Mouse (Mus musculus): ENCODE results near the gene Gm8281.
"Not testable (repeated sequence)": the region's sequence is repeated elsewhere in the genome, so short reads cannot be mapped to it uniquely, and the experiment has no call there.

Gene Gm8281

DNA sequence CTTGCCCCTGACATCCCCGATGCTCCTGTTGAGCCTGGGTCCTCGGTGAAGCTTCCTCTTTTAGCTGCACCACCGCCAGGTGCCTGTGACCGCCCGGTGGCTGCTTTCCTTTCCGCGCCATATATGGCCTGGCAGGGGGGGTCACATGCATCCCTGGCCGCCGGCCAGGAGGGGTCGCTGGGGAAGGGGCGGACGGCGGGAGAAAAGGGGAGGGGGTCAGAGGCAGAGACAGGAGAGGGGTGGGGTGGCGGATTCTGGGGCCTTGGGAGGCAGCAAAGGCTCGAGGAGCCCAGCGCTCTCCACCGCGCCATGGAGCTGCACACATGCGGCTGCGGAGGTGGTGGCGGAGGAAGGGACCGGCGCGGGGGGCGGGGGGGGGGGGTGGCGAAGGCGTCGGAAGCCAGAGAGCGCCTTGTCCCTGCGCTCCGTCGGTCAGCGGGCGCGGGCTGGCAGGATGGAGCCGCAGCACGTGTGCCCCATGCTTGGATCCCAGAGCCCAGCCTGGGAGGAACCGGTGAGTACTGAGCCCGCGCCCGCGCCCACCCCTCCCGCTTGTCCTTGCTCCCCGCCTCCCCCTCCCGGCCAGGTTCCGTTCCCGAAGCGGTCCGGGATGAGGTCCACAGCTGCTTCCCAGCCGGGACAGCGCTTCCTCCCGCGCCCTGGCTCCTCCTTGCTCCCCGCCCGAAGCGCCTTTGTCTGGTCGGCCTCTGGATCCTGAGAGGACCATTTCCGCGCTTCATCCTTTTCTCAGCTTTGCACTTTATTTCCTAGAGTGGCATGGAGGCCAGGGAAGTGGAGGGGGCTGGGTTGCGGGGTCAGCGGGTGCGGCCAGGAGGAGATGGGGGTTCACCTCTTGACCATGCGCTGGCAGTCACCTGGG, at the start of gene Gm8281:
Gene Gm8281 (plus strand): TSS at position 430 of the 880 bp plus-strand sequence.
- not testable (repeated sequence) for DNase-seq (ENCODE audit: low spot score)

DNA sequence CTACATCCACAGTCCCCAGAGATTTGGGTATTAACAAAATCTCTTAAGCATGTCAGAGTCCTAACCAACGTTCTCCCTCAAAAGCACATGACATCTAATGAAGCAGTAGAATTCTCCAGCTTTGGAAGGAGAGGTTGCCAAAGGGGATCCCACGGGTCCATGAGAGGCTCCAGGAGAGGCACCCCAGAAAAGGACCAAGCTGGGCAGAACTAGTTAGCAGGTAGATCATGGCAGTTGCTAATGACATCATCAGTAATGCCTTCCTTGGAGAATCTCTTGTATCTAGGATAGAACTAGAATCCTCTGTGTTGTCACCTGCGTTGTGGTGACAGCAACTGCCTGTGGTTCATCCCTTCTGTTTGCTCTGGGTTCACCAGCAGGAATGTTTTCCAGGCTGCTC, 20.5 kb upstream of the Gm8281 start, which contains the start of gene 4930555G01Rik:
Gene 4930555G01Rik (plus strand): TSS at position 301 of the 400 bp plus-strand sequence.
- not testable (repeated sequence) for DNase-seq (ENCODE audit: low spot score)

GRCm38 (mm10) chr14:5131219-5131618, 60.4 kb downstream of the Gm8281 start, which contains the start of gene Gm8279:
Gene Gm8279, plus strand, starts transcription at chr14:5131519.
- DNase-seq (ENCODE audit: low spot score): not testable (repeated sequence)
